Mouse (Mus musculus): ENCODE measurements around the gene Cdhr5. TPM values are rescaled to one million over a fixed set of nuclear protein-coding genes. Genes with fewer than 3 reads are reported as not detected.

Cdhr5 gene
- polyA plus RNA-seq, 1 experiment, result not detected

- TF ChIP-seq GATA1 (IDR thresholded peaks at IDR 0.05; ENCODE audit: low read length), result no peak
Observed at GRCm38 (mm10) chr7:141264041-141264700, 12.4 kb downstream of the Cdhr5 start.

- TF ChIP-seq GATA1 (IDR thresholded peaks at IDR 0.05; ENCODE audit: low read length), result no peak
Observed at GRCm38 (mm10) chr7:141263640-141264039, 12.9 kb downstream of the Cdhr5 start.

GRCm38 (mm10) chr7:141261480-141261879 lies 15.1 kb downstream of the Cdhr5 start:
- TF ChIP-seq GATA1 (IDR thresholded peaks at IDR 0.05; ENCODE audit: low read length), result no peak

GRCm38 (mm10) chr7:141256159-141256558 lies 20.4 kb downstream of the Cdhr5 start:
- no peak for TF ChIP-seq GATA1 (IDR thresholded peaks at IDR 0.05; ENCODE audit: low read length)

GRCm38 (mm10) chr7:141231551-141231950 lies 45.0 kb downstream of the Cdhr5 start:
- TF ChIP-seq GATA1 (IDR thresholded peaks at IDR 0.05; ENCODE audit: low read length), result no peak

GRCm38 (mm10) chr7:141231111-141231510 lies 45.5 kb downstream of the Cdhr5 start:
- TF ChIP-seq GATA1 (IDR thresholded peaks at IDR 0.05; ENCODE audit: low read length), result no peak

GRCm38 (mm10) chr7:141230570-141230969 lies 46.0 kb downstream of the Cdhr5 start:
- no peak for TF ChIP-seq GATA1 (IDR thresholded peaks at IDR 0.05; ENCODE audit: low read length)

- no peak for TF ChIP-seq GATA1 (IDR thresholded peaks at IDR 0.05; ENCODE audit: low read length)
Observed at GRCm38 (mm10) chr7:141229702-141230101, 46.9 kb downstream of the Cdhr5 start.

GRCm38 (mm10) chr7:141228279-141229067 lies 48.1 kb downstream of the Cdhr5 start, which contains the start of gene Phrf1:
Gene Phrf1 (plus strand): TSS chr7:141228784.
- no peak for TF ChIP-seq GATA1 (IDR thresholded peaks at IDR 0.05; ENCODE audit: low read length)

GRCm38 (mm10) chr7:141227796-141228195 lies 48.8 kb downstream of the Cdhr5 start:
- no peak for TF ChIP-seq GATA1 (IDR thresholded peaks at IDR 0.05; ENCODE audit: low read length)

- TF ChIP-seq GATA1 (IDR thresholded peaks at IDR 0.05; ENCODE audit: low read length), result no peak
Observed at GRCm38 (mm10) chr7:141226535-141226934, 50.1 kb downstream of the Cdhr5 start.

- no peak for TF ChIP-seq GATA1 (IDR thresholded peaks at IDR 0.05; ENCODE audit: low read length)
Observed at GRCm38 (mm10) chr7:141222696-141223215, 53.8 kb downstream of the Cdhr5 start.

GRCm38 (mm10) chr7:141222126-141222467 lies 54.5 kb downstream of the Cdhr5 start:
- no peak for TF ChIP-seq GATA1 (IDR thresholded peaks at IDR 0.05; ENCODE audit: low read length)

GRCm38 (mm10) chr7:141221249-141222125 lies 55.1 kb downstream of the Cdhr5 start:
- TF ChIP-seq GATA1 (IDR thresholded peaks at IDR 0.05; ENCODE audit: low read length), result no peak

GRCm38 (mm10) chr7:141220377-141220776 lies 56.2 kb downstream of the Cdhr5 start:
- no peak for TF ChIP-seq GATA1 (IDR thresholded peaks at IDR 0.05; ENCODE audit: low read length)
